Mouse (Mus musculus) midbrain, embryonic 15.5 days (tissue): ENCODE results near the gene Fth1. TPM values are rescaled to one million over a fixed set of nuclear protein-coding genes. Genes with fewer than 3 reads are reported as not detected.
"Not testable (repeated sequence)": the region's sequence is repeated elsewhere in the genome, so short reads cannot be mapped to it uniquely, and the experiment has no call there.

Experiments
- ATAC-seq: fragments of 200-750 bp; cut with Nextera tagmentation; replicated peaks from 2 replicates; pipeline ENCODE4 v1.8.0; 2017; ENCODE audit warnings: moderate TSS enrichment
- H3K27ac ChIP-seq: fragments of 300-500 bp; sonication (generic); 2 replicates; pipeline ENCODE4 v1.5.1; 2015; ENCODE audit warnings: mild to moderate bottlenecking, inconsistent platforms
- H3K27me3 ChIP-seq: fragments of 300-500 bp; sonication (generic); replicated peaks from 2 replicates; pipeline ENCODE4 v1.6.1; 2015; ENCODE audit warnings: inconsistent platforms
- H3K36me3 ChIP-seq: fragments of 300-500 bp; sonication (generic); replicated peaks from 2 replicates; pipeline ENCODE4 v1.6.1; 2015; ENCODE audit warnings: inconsistent platforms
- H3K4me1 ChIP-seq: fragments of 300-500 bp; sonication (generic); 2 replicates; pipeline ENCODE4 v1.6.1; 2015; ENCODE audit warnings: inconsistent platforms
- H3K4me2 ChIP-seq: fragments of 300-500 bp; sonication (generic); 2 replicates; pipeline ENCODE4 v1.6.1; 2015; ENCODE audit warnings: inconsistent platforms, mild to moderate bottlenecking, moderate library complexity
- H3K4me3 ChIP-seq: fragments of 300-500 bp; sonication (generic); 2 replicates; pipeline ENCODE4 v1.5.1; 2015; ENCODE audit warnings: mild to moderate bottlenecking, inconsistent platforms
- H3K9ac ChIP-seq: fragments of 300-500 bp; sonication (generic); 2 replicates; pipeline ENCODE4 v1.6.1; 2015; ENCODE audit warnings: mild to moderate bottlenecking, inconsistent platforms
- H3K9me3 ChIP-seq: fragments of 300-500 bp; sonication (generic); 2 replicates; pipeline ENCODE4 v1.6.1; 2016; ENCODE audit warnings: inconsistent platforms
- WGBS: fragments of 180-500 bp; shearing (Covaris S2); methylation state at CpG from one replicate; pipeline ENCODE4 v1.1.7; 2015; ENCODE audit warnings: mixed read lengths; 5-methylcytosine and 5-hydroxymethylcytosine counted together
- polyA plus RNA-seq: library from polyadenylated mRNA; unstranded; fragments of >200 nt; fragmentation: Nextera tagmentation; extraction: Ambion mirVana; gene quantifications from 2 replicates; pipeline ENCODE4 v1.2.1, GENCODE M21; 2015

Fth1 gene
- polyA plus RNA-seq, result 1,452 and 1,467 TPM in 2 replicates

GRCm38 (mm10) chr19:9980258-9980657 is at the start of gene Fth1:
Gene Fth1 (plus strand): TSS chr19:9980598.
- H3K4me2 ChIP-seq, result no peak within 1 kb of the TSS
- ATAC-seq, result no peak
- 85% methylated on average over 4 of the region's 4 CpGs for WGBS

GRCm38 (mm10) chr19:9931167-9931607 is 49.2 kb upstream of the Fth1 start:
- H3K9ac ChIP-seq, H3K27me3 ChIP-seq, H3K36me3 ChIP-seq, H3K27ac ChIP-seq, H3K4me2 ChIP-seq, ATAC-seq, H3K9me3 ChIP-seq, H3K4me3 ChIP-seq, H3K4me1 ChIP-seq: not testable (repeated sequence)
- WGBS, result 78% methylated on average over 2 of the region's 2 CpGs

More at GRCm38 (mm10) chr19:9980258-9980657, at the start of gene Fth1:
- Histone ChIP-seq H3K27me3 (no peaks in the 10 kb centered on the region), H3K4me1 (peaks cover 20% of the 10 kb centered on the region), H3K9ac (no peak within 1 kb of the TSS), H3K27ac (no peak within 1 kb of the TSS), H3K4me3 (no peak within 1 kb of the TSS), H3K9me3 (no peaks in the 10 kb centered on the region), H3K36me3 (peaks cover 3% of the 10 kb centered on the region)

- H3K4me3 ChIP-seq, result no peak overlapping the region
- 76% methylated on average over 2 of the region's 2 CpGs for WGBS
- H3K4me1 ChIP-seq, result no peaks in the 10 kb centered on the region
- H3K36me3 ChIP-seq, result no peaks in the 10 kb centered on the region
- no peak for ATAC-seq
- no peaks in the 10 kb centered on the region for H3K9me3 ChIP-seq
- no peaks in the 10 kb centered on the region for H3K27me3 ChIP-seq
- H3K27ac ChIP-seq, result no peak overlapping the region
- H3K4me2 ChIP-seq, result no peak overlapping the region
- H3K9ac ChIP-seq, result no peak overlapping the region
These were observed 46.5 kb upstream of the Fth1 start for GRCm38 (mm10) chr19:9933908-9934307.

GRCm38 (mm10) chr19:9936579-9936978 is 43.8 kb upstream of the Fth1 start:
- H3K9ac ChIP-seq, result no peak overlapping the region
- no peak overlapping the region for H3K4me2 ChIP-seq
- H3K9me3 ChIP-seq, result no peaks in the 10 kb centered on the region
- no peaks in the 10 kb centered on the region for H3K27me3 ChIP-seq
- no peaks in the 10 kb centered on the region for H3K4me1 ChIP-seq
- WGBS, result 80% methylated on average over 5 of the region's 5 CpGs
- H3K36me3 ChIP-seq, result no peaks in the 10 kb centered on the region
- no peak overlapping the region for H3K27ac ChIP-seq
- no peak for ATAC-seq
- H3K4me3 ChIP-seq, result no peak overlapping the region

- no peak overlapping the region for H3K4me2 ChIP-seq
- H3K4me1 ChIP-seq, result no peaks in the 10 kb centered on the region
- H3K27ac ChIP-seq, result no peak overlapping the region
- H3K9ac ChIP-seq, result no peak overlapping the region
- H3K36me3 ChIP-seq, result no peaks in the 10 kb centered on the region
- H3K4me3 ChIP-seq, result no peak overlapping the region
- 63% methylated on average over 5 of the region's 5 CpGs for WGBS
- ATAC-seq, result no peak
- no peaks in the 10 kb centered on the region for H3K27me3 ChIP-seq
- H3K9me3 ChIP-seq, result no peaks in the 10 kb centered on the region
These were observed 43.0 kb upstream of the Fth1 start for GRCm38 (mm10) chr19:9937428-9937827.

- Histone ChIP-seq H3K36me3 (no peaks in the 10 kb centered on the region), H3K9me3 (no peaks in the 10 kb centered on the region), H3K27ac (no peak overlapping the region), H3K27me3 (no peaks in the 10 kb centered on the region), H3K9ac (no peak overlapping the region), H3K4me2 (no peak overlapping the region), H3K4me3 (no peak overlapping the region), H3K4me1 (no peaks in the 10 kb centered on the region)
- no peak for ATAC-seq
- 82% methylated on average over 6 of the region's 6 CpGs for WGBS
These were observed 42.1 kb upstream of the Fth1 start for GRCm38 (mm10) chr19:9938156-9938823.

- ATAC-seq, result no peak
- H3K4me2 ChIP-seq, result no peak overlapping the region
- WGBS, result 76% methylated on average over 13 of the region's 13 CpGs
- H3K9me3 ChIP-seq, result no peaks in the 10 kb centered on the region
- no peak overlapping the region for H3K4me3 ChIP-seq
- H3K4me1 ChIP-seq, result no peaks in the 10 kb centered on the region
- no peak overlapping the region for H3K9ac ChIP-seq
- no peak overlapping the region for H3K27ac ChIP-seq
- no peaks in the 10 kb centered on the region for H3K36me3 ChIP-seq
- H3K27me3 ChIP-seq, result no peaks in the 10 kb centered on the region
These were observed 41.5 kb upstream of the Fth1 start for GRCm38 (mm10) chr19:9938824-9939303.

- H3K36me3 ChIP-seq, result no peaks in the 10 kb centered on the region
- WGBS, result 59% methylated on average over 7 of the region's 7 CpGs
These were observed 40.6 kb upstream of the Fth1 start for GRCm38 (mm10) chr19:9939841-9940240.

GRCm38 (mm10) chr19:9940903-9941302 is 39.5 kb upstream of the Fth1 start:
- no peaks in the 10 kb centered on the region for H3K4me1 ChIP-seq
- no peaks in the 10 kb centered on the region for H3K27me3 ChIP-seq
- H3K4me3 ChIP-seq, result no peak overlapping the region
- no peak for ATAC-seq
- no peak overlapping the region for H3K9ac ChIP-seq
- no peaks in the 10 kb centered on the region for H3K9me3 ChIP-seq
- H3K27ac ChIP-seq, result no peak overlapping the region
- WGBS, result 8% methylated on average over 4 of the region's 4 CpGs
- no peak overlapping the region for H3K4me2 ChIP-seq
- H3K36me3 ChIP-seq, result no peaks in the 10 kb centered on the region

More at GRCm38 (mm10) chr19:9939841-9940240, 40.6 kb upstream of the Fth1 start:
- Histone ChIP-seq H3K4me2 (no peak overlapping the region), H3K9ac (no peak overlapping the region), H3K4me1 (no peaks in the 10 kb centered on the region), H3K4me3 (no peak overlapping the region), H3K27ac (no peak overlapping the region), H3K27me3 (no peaks in the 10 kb centered on the region), H3K9me3 (no peaks in the 10 kb centered on the region)
- no peak for ATAC-seq

GRCm38 (mm10) chr19:9941809-9942208 is 38.6 kb upstream of the Fth1 start:
- Histone ChIP-seq H3K36me3 (no peaks in the 10 kb centered on the region), H3K9me3 (no peaks in the 10 kb centered on the region), H3K27ac (no peak overlapping the region), H3K4me2 (no peak overlapping the region), H3K9ac (no peak overlapping the region), H3K27me3 (no peaks in the 10 kb centered on the region), H3K4me3 (no peak overlapping the region), H3K4me1 (no peaks in the 10 kb centered on the region)
- no peak for ATAC-seq
- WGBS, result 57% methylated on average over 1 of the region's 1 CpGs

- Histone ChIP-seq H3K36me3 (no peaks in the 10 kb centered on the region), H3K9ac (no peak overlapping the region), H3K4me3 (no peak overlapping the region), H3K4me2 (no peak overlapping the region), H3K27me3 (no peaks in the 10 kb centered on the region), H3K9me3 (no peaks in the 10 kb centered on the region), H3K4me1 (no peaks in the 10 kb centered on the region), H3K27ac (no peak overlapping the region)
- no peak for ATAC-seq
- WGBS, result 66% methylated on average over 10 of the region's 10 CpGs
These were observed 37.6 kb upstream of the Fth1 start for GRCm38 (mm10) chr19:9942539-9943533.

- no peak overlapping the region for H3K27ac ChIP-seq
- H3K9me3 ChIP-seq, result no peaks in the 10 kb centered on the region
- H3K4me2 ChIP-seq, result no peak overlapping the region
- no peaks in the 10 kb centered on the region for H3K27me3 ChIP-seq
- no peak overlapping the region for H3K9ac ChIP-seq
- no peak overlapping the region for H3K4me3 ChIP-seq
- no peaks in the 10 kb centered on the region for H3K36me3 ChIP-seq
- H3K4me1 ChIP-seq, result no peaks in the 10 kb centered on the region
- 92% methylated on average over 8 of the region's 8 CpGs for WGBS
- ATAC-seq, result no peak
These were observed 34.4 kb upstream of the Fth1 start for GRCm38 (mm10) chr19:9945800-9946564.
